Mouse (Mus musculus) erythroblast, embryonic 14.5 days (primary cell): ENCODE data around the gene Cacnb2.

Source experiments
- GATA1 ChIP-seq: IDR thresholded peaks from 2 replicates; pipeline ENCODE4 v1.6.1; 2012; ENCODE audit warnings: low read length, inconsistent platforms, mixed read lengths
- TAL1 ChIP-seq: IDR thresholded peaks from 3 replicates; pipeline ENCODE4 v1.6.1; 2012; ENCODE audit warnings: low read length, inconsistent platforms, mixed read lengths

- TF ChIP-seq GATA1: no peak
- TF ChIP-seq TAL1: no peak
These were observed 393.1 kb downstream of the Cacnb2 start for GRCm38 (mm10) chr2:14996036-14996435.
